In genomic region chr11:108605301-108605700, GRCm38 (mm10) we compare ENCODE assay signal across 10 mouse cellular contexts.
DNase-seq lines count a peak whose midpoint lies in the region; ATAC-seq and TF ChIP-seq lines count a peak whose summit lies in the region.
"Had no signal": no experiment of that assay in that cellular context is flagged by ENCODE, and none has a peak within 500 bp of the region (broad histone marks: within the 10 kb centered on the region; RNA-seq: fewer than 3 reads in every experiment).

No protein-coding gene starts in this region.

- H3K27ac ChIP-seq in forebrain, postnatal 0 days (ENCODE audit: low read depth, low read length): peak overlapping the region; percentile 63
- peak overlapping the region; percentile 85 for H3K27ac ChIP-seq in midbrain, embryonic 15.5 days
- H3K27ac ChIP-seq in thymus, adult 2 months (ENCODE audit: control insufficient read depth, insufficient read depth, low read length): no peak overlapping the region
- H3K27ac ChIP-seq: stomach, postnatal 0 days had no signal

- peak; percentile 37 for DNase-seq in embryo, embryonic 10 days (ENCODE audit: low spot score)
- no peak for DNase-seq in embryo, embryonic 9.5 days (ENCODE audit: extremely low spot score)
- peak; percentile 3 for DNase-seq in cerebellum, adult 8-10 months
- DNase-seq in forebrain, postnatal 0 days: peak; percentile 28
- no peak for DNase-seq in thymus, adult 2 months
- DNase-seq in thymus, postnatal 25 days: no peak
- no peak for DNase-seq in kidney, adult 18-20 months
- DNase-seq: liver, postnatal 0 days had no signal

- H3K9ac ChIP-seq in forebrain, postnatal 0 days: peak overlapping the region; percentile 2; the same call in 1 of the 2 replicates
- peak overlapping the region; percentile 6; the same call in 1 of the 2 replicates for H3K9ac ChIP-seq in midbrain, embryonic 15.5 days
- H3K9ac ChIP-seq: liver, postnatal 0 days had no signal

- TF ChIP-seq CTCF in forebrain, postnatal 0 days (IDR thresholded peaks at IDR 0.05; ENCODE audit: low read depth): no peak
- TF ChIP-seq CTCF in thymus, adult 2 months (IDR thresholded peaks at IDR 0.05; ENCODE audit: borderline replicate concordance, control insufficient read depth, extremely low read depth, insufficient read depth, low read length, poor library complexity): no peak

- H3K36me3 ChIP-seq in forebrain, postnatal 0 days (ENCODE audit: insufficient read depth): no peaks in the 10 kb centered on the region
- H3K36me3 ChIP-seq in midbrain, embryonic 15.5 days (replicated peaks): no peaks in the 10 kb centered on the region
- no peaks in the 10 kb centered on the region for H3K36me3 ChIP-seq in thymus, adult 2 months (ENCODE audit: control insufficient read depth, insufficient read depth, low read length)

- no peaks in the 10 kb centered on the region for H3K9me3 ChIP-seq in forebrain, postnatal 0 days (ENCODE audit: low read length)
- H3K9me3 ChIP-seq in midbrain, embryonic 15.5 days: no peaks in the 10 kb centered on the region

- no peak overlapping the region for H3K4me3 ChIP-seq in forebrain, postnatal 0 days (ENCODE audit: low read depth, low read length)
- peak overlapping the region; percentile 33 for H3K4me3 ChIP-seq in midbrain, embryonic 15.5 days
- no peak overlapping the region for H3K4me3 ChIP-seq in thymus, adult 2 months (ENCODE audit: control insufficient read depth, insufficient read depth, low read length)

- peak overlapping the region; percentile 14; the same call in 1 of the 2 replicates for H3K4me2 ChIP-seq in forebrain, postnatal 0 days (ENCODE audit: low read depth)
- peak overlapping the region; percentile 37 for H3K4me2 ChIP-seq in midbrain, embryonic 15.5 days

- TF ChIP-seq POLR2A in thymus, adult 2 months (IDR thresholded peaks at IDR 0.05; ENCODE audit: control insufficient read depth, extremely low read depth, insufficient read depth, low read length, poor library complexity): no peak

- no peaks in the 10 kb centered on the region for H3K4me1 ChIP-seq in forebrain, postnatal 0 days (ENCODE audit: insufficient read depth)
- H3K4me1 ChIP-seq in midbrain, embryonic 15.5 days: peaks cover 6% of the 10 kb centered on the region; the same call in 1 of the 2 replicates
- H3K4me1 ChIP-seq in thymus, adult 2 months (replicated peaks; ENCODE audit: control insufficient read depth, insufficient read depth, low read length): no peaks in the 10 kb centered on the region

- ATAC-seq in forebrain, postnatal 0 days: peak; percentile 45
- ATAC-seq in midbrain, embryonic 15.5 days (replicated peaks): peak; percentile 86
- ATAC-seq: liver, postnatal 0 days had no signal

- no peaks in the 10 kb centered on the region for H3K27me3 ChIP-seq in forebrain, postnatal 0 days (ENCODE audit: insufficient read depth, low read length)
- H3K27me3 ChIP-seq in midbrain, embryonic 15.5 days (replicated peaks): no peaks in the 10 kb centered on the region
- H3K27me3 ChIP-seq in thymus, adult 2 months (ENCODE audit: control insufficient read depth, insufficient read depth, low read length): no peaks in the 10 kb centered on the region

- 16% methylated on average over 3 of the region's 3 CpGs for WGBS in forebrain, postnatal 0 days
- 13% methylated on average over 3 of the region's 3 CpGs for WGBS in midbrain, embryonic 15.5 days
- WGBS in thymus, adult 2 months: 96% methylated on average over 3 of the region's 3 CpGs

Comparison
In these comparisons a context has a peak if more than half of its experiments do, and no peak if none do; other contexts are left out.
1. DNase-seq: peak in embryo, embryonic 10 days (single experiment), cerebellum, adult 8-10 months (single experiment) and forebrain, postnatal 0 days (single experiment); none in embryo, embryonic 9.5 days (single experiment), thymus, adult 2 months (single experiment), thymus, postnatal 25 days (single experiment) and kidney, adult 18-20 months (single experiment).